Comparison of ENCODE assay signal across 8 mouse cellular contexts in the genomic region with DNA sequence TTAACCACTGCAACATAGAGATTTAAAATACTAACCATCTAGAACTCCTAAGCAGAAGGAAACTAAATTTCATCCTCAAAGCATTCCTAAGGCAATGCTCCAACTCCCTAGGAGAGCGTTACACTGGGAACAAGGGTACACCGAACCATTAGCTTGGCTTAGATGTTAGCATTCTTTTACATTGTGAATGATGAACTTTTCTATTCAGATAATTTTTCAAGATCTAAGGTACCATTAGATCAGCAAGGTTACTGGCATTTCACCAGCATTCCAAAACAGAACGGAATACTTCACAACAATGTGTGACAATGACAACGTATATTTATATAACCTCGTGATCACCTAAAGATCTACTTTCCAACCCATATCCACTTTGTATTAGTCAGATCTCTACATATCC. TPM values are rescaled to one million over a fixed set of nuclear protein-coding genes. Genes with fewer than 3 reads are reported as not detected.
DNase-seq lines count a peak whose midpoint lies in the region; ATAC-seq lines count a peak whose summit lies in the region.

No protein-coding gene starts in this region.

- no peaks in the 10 kb centered on the region for H3K9me3 ChIP-seq in erythroblast, embryonic 14.5 days (ENCODE audit: control insufficient read depth, low read length)
- H3K9me3 ChIP-seq in forebrain, embryonic 13.5 days (replicated peaks) = no peaks in the 10 kb centered on the region
- H3K9me3 ChIP-seq in liver, embryonic 12.5 days (replicated peaks) = no peaks in the 10 kb centered on the region

- 10% methylated on average over 5 of the region's 5 CpGs for WGBS in forebrain, embryonic 13.5 days
- 12% methylated on average over 5 of the region's 5 CpGs for WGBS in liver, embryonic 12.5 days (ENCODE audit: insufficient replicate concordance)

- peak overlapping the region; percentile 67 for H3K4me2 ChIP-seq in forebrain, embryonic 13.5 days
- peak overlapping the region; percentile 78 for H3K4me2 ChIP-seq in liver, embryonic 12.5 days

- no peaks in the 10 kb centered on the region for H3K27me3 ChIP-seq in erythroblast, embryonic 14.5 days (ENCODE audit: control insufficient read depth)
- no peaks in the 10 kb centered on the region for H3K27me3 ChIP-seq in forebrain, embryonic 13.5 days
- H3K27me3 ChIP-seq in liver, embryonic 12.5 days (replicated peaks) = no peaks in the 10 kb centered on the region

- ATAC-seq in erythroblast, adult 5-6 weeks (replicated peaks; ENCODE audit: low FRiP score, poor library complexity, severe bottlenecking) = no peak
- no peak for ATAC-seq in forebrain, embryonic 13.5 days
- no peak for ATAC-seq in liver, embryonic 12.5 days
- ATAC-seq in CD4-positive, CD25-positive, alpha-beta regulatory T cell, adult 4 months = no peak

- H3K9ac ChIP-seq in forebrain, embryonic 13.5 days = peak overlapping the region; percentile 95
- peak overlapping the region; percentile 99 for H3K9ac ChIP-seq in liver, embryonic 12.5 days

- no peak overlapping the region for H3K27ac ChIP-seq in forebrain, embryonic 13.5 days
- H3K27ac ChIP-seq in liver, embryonic 12.5 days = peak overlapping the region; percentile 97

- peaks cover 67% of the 10 kb centered on the region for H3K4me1 ChIP-seq in erythroblast, embryonic 14.5 days (ENCODE audit: control insufficient read depth)
- peaks cover 30% of the 10 kb centered on the region for H3K4me1 ChIP-seq in forebrain, embryonic 13.5 days
- H3K4me1 ChIP-seq in liver, embryonic 12.5 days = peaks cover 76% of the 10 kb centered on the region

- DNase-seq in A20 (ENCODE audit: low read depth, low spot score) = peak; percentile 38
- no peak for DNase-seq in ovary, postnatal 10 days (ENCODE audit: low spot score)
- DNase-seq in right cerebral cortex, adult 18-20 months = no peak

- peaks cover 22% of the 10 kb centered on the region for H3K36me3 ChIP-seq in erythroblast, embryonic 14.5 days (ENCODE audit: control insufficient read depth)
- H3K36me3 ChIP-seq in forebrain, embryonic 13.5 days (ENCODE audit: poor library complexity, severe bottlenecking) = no peaks in the 10 kb centered on the region
- peaks cover 8% of the 10 kb centered on the region; the same call in 1 of the 2 replicates for H3K36me3 ChIP-seq in liver, embryonic 12.5 days

- peak overlapping the region; percentile 83 for H3K4me3 ChIP-seq in erythroblast, embryonic 14.5 days (replicated peaks)
- H3K4me3 ChIP-seq in forebrain, embryonic 13.5 days = peak overlapping the region; percentile 94
- H3K4me3 ChIP-seq in liver, embryonic 12.5 days = peak overlapping the region; percentile 99

RNA-seq across cellular contexts. Expression of a gene that starts 6.1 kb away (rescaled TPM):
- polyA plus RNA-seq in erythroblast, embryonic 14.5 days (2012) = 1.2 and 1.7 TPM in 2 replicates
- total RNA-seq in erythroblast, adult 5-6 weeks (2015; ENCODE audit: low replicate concordance) = 22.5 and 27.6 TPM in 2 replicates
- total RNA-seq in erythroblast, adult 5-6 weeks (2017; ENCODE audit: low replicate concordance) = 28.9 and 43.9 TPM in 2 replicates
- polyA plus RNA-seq in forebrain, embryonic 13.5 days (2015; fragmentation: Nextera tagmentation; extraction: Ambion mirVana) = 5.8 and 6.3 TPM in 2 replicates
- 6.4 and 6.6 TPM in 2 replicates for polyA plus RNA-seq in liver, embryonic 12.5 days (2016; fragmentation: Nextera tagmentation; extraction: Ambion mirVana)
- 10 to 100 TPM; 32.6 to 42.7 TPM for polyA plus RNA-seq in CD4-positive, CD25-positive, alpha-beta regulatory T cell, adult 4 months (2017; shearing (Covaris generic))
